Mouse (Mus musculus) embryonic facial prominence, embryonic 12.5 days (tissue): ENCODE measurements around the gene Lrrc58. TPM values are rescaled to one million over a fixed set of nuclear protein-coding genes. Genes with fewer than 3 reads are reported as not detected.
A peak's percentile ranks its signal among the peaks of the same experiment; 100 is the strongest.

Source experiments
- ATAC-seq: fragments of 200-750 bp; cut with Nextera tagmentation; 2 replicates; pipeline ENCODE4 v1.8.0; 2017; ENCODE audit not compliant: insufficient number of reproducible peaks, insufficient read depth, low FRiP score, low TSS enrichment
- H3K27ac ChIP-seq: fragments of 300-500 bp; sonication (generic); 2 replicates; pipeline ENCODE4 v1.5.1; 2016; ENCODE audit warnings: mild to moderate bottlenecking
- H3K27me3 ChIP-seq: fragments of 300-500 bp; sonication (generic); 2 replicates; pipeline ENCODE4 v1.6.1; 2016; ENCODE audit warnings: mild to moderate bottlenecking, moderate library complexity
- H3K36me3 ChIP-seq: fragments of 300-500 bp; sonication (generic); 2 replicates; pipeline ENCODE4 v1.6.1; 2016; ENCODE audit warnings: mild to moderate bottlenecking
- H3K4me1 ChIP-seq: fragments of 300-500 bp; sonication (generic); 2 replicates; pipeline ENCODE4 v1.6.1; 2016
- H3K4me2 ChIP-seq: fragments of 300-500 bp; sonication (generic); replicated peaks from 2 replicates; pipeline ENCODE4 v1.6.1; 2016; ENCODE audit warnings: mild to moderate bottlenecking, moderate library complexity
- H3K4me3 ChIP-seq: fragments of 300-500 bp; sonication (generic); 2 replicates; pipeline ENCODE4 v1.5.1; 2016; ENCODE audit warnings: mild to moderate bottlenecking
- H3K9ac ChIP-seq: fragments of 300-500 bp; sonication (generic); 2 replicates; pipeline ENCODE4 v1.6.1; 2016; ENCODE audit warnings: mild to moderate bottlenecking, moderate library complexity
- H3K9me3 ChIP-seq: fragments of 300-500 bp; sonication (generic); 2 replicates; pipeline ENCODE4 v1.6.1; 2016; ENCODE audit warnings: mild to moderate bottlenecking, moderate library complexity
- WGBS: fragments of 180-500 bp; shearing (Covaris S2); methylation state at CpG from one replicate; pipeline ENCODE4 v1.1.7; 2016; 5-methylcytosine and 5-hydroxymethylcytosine counted together
- polyA plus RNA-seq: library from polyadenylated mRNA; unstranded; fragments of >200 nt; fragmentation: Nextera tagmentation; extraction: Ambion mirVana; gene quantifications from 2 replicates; pipeline ENCODE4 v1.2.1, GENCODE M21; 2016

Lrrc58 gene
- polyA plus RNA-seq, 1 experiment from 2014 or later: 65.7 TPM

- H3K4me3 ChIP-seq: no peak overlapping the region
- no peak for ATAC-seq
- H3K27ac ChIP-seq: no peak overlapping the region
- no peak overlapping the region for H3K9ac ChIP-seq
- no peaks in the 10 kb centered on the region for H3K9me3 ChIP-seq
- H3K4me1 ChIP-seq: peaks cover 11% of the 10 kb centered on the region; the same call in 1 of the 2 replicates
- WGBS: 41% methylated on average over 9 of the region's 9 CpGs
- no peaks in the 10 kb centered on the region for H3K36me3 ChIP-seq
- H3K4me2 ChIP-seq: no peak overlapping the region
- H3K27me3 ChIP-seq: no peaks in the 10 kb centered on the region
Measured at GRCm38 (mm10) chr16:37853279-37853678, 14.9 kb upstream of the Lrrc58 start.

DNA sequence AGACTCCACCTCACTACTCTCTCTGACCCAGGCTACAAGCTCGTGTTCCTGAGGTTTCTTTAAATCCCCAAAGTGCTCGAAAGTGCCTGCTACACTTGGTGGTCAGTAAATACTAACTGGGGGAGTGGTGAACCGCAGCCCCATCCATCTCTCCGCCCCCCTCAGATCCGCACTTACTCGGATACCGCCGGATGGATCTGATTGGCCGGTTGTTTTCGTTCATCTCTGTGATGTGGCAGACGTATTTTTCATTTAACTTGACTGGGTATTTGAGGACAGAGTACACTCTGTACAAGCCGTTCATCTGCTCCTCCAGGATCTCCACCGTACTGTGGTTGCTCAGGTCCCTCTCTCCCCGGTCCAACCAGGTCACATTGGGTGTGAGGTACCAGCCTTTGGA, 14.1 kb upstream of the Lrrc58 start:
- Histone ChIP-seq H3K4me1 (peaks cover 11% of the 10 kb centered on the region; the same call in 1 of the 2 replicates), H3K27ac (no peak overlapping the region), H3K27me3 (no peaks in the 10 kb centered on the region), H3K9ac (no peak overlapping the region), H3K4me3 (no peak overlapping the region), H3K4me2 (peak overlapping the region; percentile 29), H3K36me3 (no peaks in the 10 kb centered on the region), H3K9me3 (no peaks in the 10 kb centered on the region)
- WGBS: 48% methylated on average over 14 of the region's 14 CpGs
- ATAC-seq: peak; percentile 55; the same call in 1 of the 2 replicates

DNA sequence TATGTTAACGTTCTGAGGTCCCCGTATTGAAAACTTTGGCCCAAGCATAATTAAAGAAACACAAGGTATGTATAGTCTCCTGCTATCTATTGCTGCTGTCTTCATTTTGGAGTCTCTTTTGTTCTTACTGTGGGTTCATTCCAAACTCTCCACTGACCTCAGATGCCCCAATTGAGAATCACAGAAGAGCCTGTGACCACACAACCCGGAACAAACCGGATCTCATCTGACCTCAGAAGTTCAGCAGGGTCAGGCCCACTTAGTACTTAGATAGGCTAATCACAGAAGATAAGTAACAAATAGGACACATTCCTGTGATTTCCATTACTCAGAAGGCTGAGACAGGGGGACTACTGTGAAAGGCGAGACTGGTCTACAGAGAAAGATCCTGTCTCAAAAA, 13.6 kb upstream of the Lrrc58 start:
- no peak overlapping the region for H3K27ac ChIP-seq

DNA sequence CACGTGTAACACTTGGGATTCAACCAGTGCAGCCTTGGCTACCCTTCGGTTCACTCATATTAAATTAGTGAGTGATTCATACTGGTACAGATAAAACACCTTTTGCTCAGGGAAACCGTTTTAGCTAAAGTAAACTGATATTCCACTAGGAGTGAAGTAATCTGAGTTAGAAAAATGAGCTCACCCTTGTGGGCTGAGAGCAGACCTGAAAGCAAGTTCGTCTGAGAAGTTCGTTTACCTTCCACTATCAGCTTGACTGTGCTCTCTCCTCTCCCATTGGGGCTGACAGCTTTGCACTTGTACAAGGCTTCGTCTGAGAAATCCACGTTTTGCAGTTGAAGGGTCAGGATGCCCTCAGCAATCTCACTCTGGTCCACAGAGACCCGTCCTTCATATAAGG, 12.6 kb upstream of the Lrrc58 start:
- Histone ChIP-seq H3K9ac (no peak overlapping the region), H3K4me3 (no peak overlapping the region), H3K4me2 (no peak overlapping the region), H3K36me3 (no peaks in the 10 kb centered on the region), H3K4me1 (peaks cover 11% of the 10 kb centered on the region; the same call in 1 of the 2 replicates), H3K27me3 (no peaks in the 10 kb centered on the region), H3K9me3 (no peaks in the 10 kb centered on the region), H3K27ac (no peak overlapping the region)
- ATAC-seq: no peak
- WGBS: 53% methylated on average over 8 of the region's 8 CpGs

More for the DNA sequence above, 13.6 kb upstream of the Lrrc58 start:
- H3K9ac ChIP-seq: no peak overlapping the region
- peak overlapping the region; percentile 29; the same call in 1 of the 2 replicates for H3K4me2 ChIP-seq
- no peak for ATAC-seq
- no peaks in the 10 kb centered on the region for H3K9me3 ChIP-seq
- H3K4me3 ChIP-seq: no peak overlapping the region
- no peaks in the 10 kb centered on the region for H3K27me3 ChIP-seq
- H3K36me3 ChIP-seq: no peaks in the 10 kb centered on the region
- 20% methylated on average over 5 of the region's 5 CpGs for WGBS
- H3K4me1 ChIP-seq: peaks cover 11% of the 10 kb centered on the region; the same call in 1 of the 2 replicates

DNA sequence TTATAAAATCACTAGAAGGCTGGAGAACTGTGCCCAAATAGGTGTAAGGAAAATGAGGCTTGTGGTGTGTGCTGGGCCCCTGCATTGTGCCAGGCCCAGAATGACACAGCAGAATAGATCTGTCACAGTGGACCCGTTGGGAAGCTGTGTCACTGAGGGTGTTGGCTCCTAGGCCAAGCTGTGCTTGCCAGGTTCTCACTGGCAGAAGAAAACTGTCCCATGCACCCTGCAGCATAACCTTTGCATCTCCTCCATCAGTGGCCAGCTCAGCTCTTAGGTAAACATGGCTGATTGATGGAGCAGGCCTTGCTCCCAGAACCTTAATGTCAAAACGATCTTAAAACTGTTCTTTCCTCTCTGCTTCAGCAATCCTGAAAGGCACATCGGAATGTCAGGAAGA, 11.9 kb upstream of the Lrrc58 start:
- Histone ChIP-seq H3K4me3 (no peak overlapping the region), H3K27me3 (no peaks in the 10 kb centered on the region), H3K4me1 (peaks cover 11% of the 10 kb centered on the region; the same call in 1 of the 2 replicates), H3K27ac (no peak overlapping the region), H3K9ac (no peak overlapping the region), H3K4me2 (no peak overlapping the region), H3K36me3 (no peaks in the 10 kb centered on the region), H3K9me3 (no peaks in the 10 kb centered on the region)
- no peak for ATAC-seq
- WGBS: 78% methylated on average over 3 of the region's 3 CpGs

- ATAC-seq: no peak
- H3K9ac ChIP-seq: no peak overlapping the region
- H3K4me2 ChIP-seq: no peak overlapping the region
- no peaks in the 10 kb centered on the region for H3K27me3 ChIP-seq
- no peak overlapping the region for H3K27ac ChIP-seq
- no peak overlapping the region for H3K4me3 ChIP-seq
- H3K4me1 ChIP-seq: peaks cover 7% of the 10 kb centered on the region; the same call in 1 of the 2 replicates
- H3K9me3 ChIP-seq: no peaks in the 10 kb centered on the region
- 82% methylated on average over 8 of the region's 8 CpGs for WGBS
- H3K36me3 ChIP-seq: no peaks in the 10 kb centered on the region
Measured at GRCm38 (mm10) chr16:37857495-37857894, 10.7 kb upstream of the Lrrc58 start.

- Histone ChIP-seq H3K9ac (no peak overlapping the region), H3K4me3 (no peak overlapping the region), H3K4me2 (no peak overlapping the region), H3K27me3 (no peaks in the 10 kb centered on the region), H3K4me1 (no peaks in the 10 kb centered on the region; the same call in 1 of the 2 replicates), H3K36me3 (no peaks in the 10 kb centered on the region), H3K27ac (no peak overlapping the region), H3K9me3 (no peaks in the 10 kb centered on the region)
- 75% methylated on average over 7 of the region's 7 CpGs for WGBS
- ATAC-seq: no peak
Measured at GRCm38 (mm10) chr16:37860213-37860612, 8.0 kb upstream of the Lrrc58 start.

DNA sequence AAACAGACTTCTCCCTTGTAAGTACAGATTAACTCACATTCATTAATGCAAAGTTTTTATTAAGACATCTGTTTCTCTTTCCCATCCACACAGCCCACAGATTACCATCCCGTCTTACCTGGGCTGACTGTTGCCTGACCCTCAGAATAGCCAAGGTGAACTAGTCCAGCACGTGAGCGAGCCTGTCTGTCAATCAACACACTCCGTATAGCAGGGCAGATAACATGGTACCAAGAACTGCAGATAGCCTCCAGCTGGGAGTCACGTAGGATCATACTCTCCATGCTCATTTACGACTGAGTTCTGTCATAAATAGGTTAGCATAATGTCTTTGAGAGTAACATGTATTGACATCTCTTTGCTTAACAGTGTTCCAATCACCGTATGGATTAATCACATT, 7.2 kb upstream of the Lrrc58 start, which contains the start of gene Gm36028:
Gene Gm36028, minus strand, starts transcription at position 118 of the 400 bp plus-strand sequence.
- 81% methylated on average over 7 of the region's 7 CpGs for WGBS
- no peak within 1 kb of the TSS for H3K9ac ChIP-seq
- H3K27ac ChIP-seq: no peak within 1 kb of the TSS
- no peaks in the 10 kb centered on the region for H3K36me3 ChIP-seq
- ATAC-seq: no peak
- H3K9me3 ChIP-seq: no peaks in the 10 kb centered on the region
- H3K4me1 ChIP-seq: no peaks in the 10 kb centered on the region
- no peak within 1 kb of the TSS for H3K4me3 ChIP-seq
- H3K4me2 ChIP-seq: no peak within 1 kb of the TSS
- no peaks in the 10 kb centered on the region for H3K27me3 ChIP-seq

DNA sequence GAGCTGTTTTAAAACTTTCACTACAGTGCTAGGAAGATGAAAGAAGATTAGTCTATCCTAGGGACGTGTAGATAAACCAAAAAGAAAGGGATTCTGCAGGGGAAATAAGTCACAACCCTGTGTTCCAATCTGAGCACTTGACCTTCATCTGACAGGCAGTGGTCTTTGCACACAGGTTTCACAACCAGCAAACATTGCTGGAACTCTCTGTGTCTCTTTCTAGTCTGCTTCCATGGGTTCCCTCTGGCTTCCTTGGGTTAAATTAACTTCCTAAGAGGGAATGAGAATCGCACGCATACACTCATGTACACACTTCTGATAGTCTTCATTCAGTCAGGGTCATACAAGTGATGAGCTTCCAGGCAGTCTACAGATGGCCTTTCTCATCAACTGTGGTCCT, 4.3 kb upstream of the Lrrc58 start:
- H3K4me3 ChIP-seq: no peak overlapping the region
- H3K9me3 ChIP-seq: no peaks in the 10 kb centered on the region
- H3K27me3 ChIP-seq: no peaks in the 10 kb centered on the region
- H3K4me1 ChIP-seq: no peaks in the 10 kb centered on the region
- H3K4me2 ChIP-seq: no peak overlapping the region
- no peak overlapping the region for H3K9ac ChIP-seq
- WGBS: 81% methylated on average over 3 of the region's 3 CpGs
- no peaks in the 10 kb centered on the region for H3K36me3 ChIP-seq
- no peak for ATAC-seq
- H3K27ac ChIP-seq: no peak overlapping the region

DNA sequence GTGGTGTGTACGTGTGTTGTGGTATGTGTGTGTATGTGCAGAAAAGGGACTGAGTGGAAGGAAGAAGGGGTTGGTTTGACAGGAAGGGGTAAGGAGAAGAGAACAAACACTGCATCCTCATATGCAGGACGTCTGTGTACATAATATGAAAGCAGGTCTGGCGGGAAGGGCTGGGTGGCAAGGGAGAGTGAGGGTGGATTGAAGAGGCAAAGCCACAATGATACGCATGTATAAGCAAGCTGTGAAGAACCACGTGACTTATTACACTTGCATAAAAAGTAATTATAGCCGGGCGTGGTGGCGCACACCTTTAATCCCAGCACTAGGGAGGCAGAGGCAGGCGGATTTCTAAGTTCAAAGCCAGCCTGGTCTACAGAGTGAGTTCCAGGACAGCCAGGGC, 2.3 kb upstream of the Lrrc58 start:
- ATAC-seq: no peak
- H3K27me3 ChIP-seq: no peaks in the 10 kb centered on the region
- WGBS: 87% methylated on average over 9 of the region's 9 CpGs

DNA sequence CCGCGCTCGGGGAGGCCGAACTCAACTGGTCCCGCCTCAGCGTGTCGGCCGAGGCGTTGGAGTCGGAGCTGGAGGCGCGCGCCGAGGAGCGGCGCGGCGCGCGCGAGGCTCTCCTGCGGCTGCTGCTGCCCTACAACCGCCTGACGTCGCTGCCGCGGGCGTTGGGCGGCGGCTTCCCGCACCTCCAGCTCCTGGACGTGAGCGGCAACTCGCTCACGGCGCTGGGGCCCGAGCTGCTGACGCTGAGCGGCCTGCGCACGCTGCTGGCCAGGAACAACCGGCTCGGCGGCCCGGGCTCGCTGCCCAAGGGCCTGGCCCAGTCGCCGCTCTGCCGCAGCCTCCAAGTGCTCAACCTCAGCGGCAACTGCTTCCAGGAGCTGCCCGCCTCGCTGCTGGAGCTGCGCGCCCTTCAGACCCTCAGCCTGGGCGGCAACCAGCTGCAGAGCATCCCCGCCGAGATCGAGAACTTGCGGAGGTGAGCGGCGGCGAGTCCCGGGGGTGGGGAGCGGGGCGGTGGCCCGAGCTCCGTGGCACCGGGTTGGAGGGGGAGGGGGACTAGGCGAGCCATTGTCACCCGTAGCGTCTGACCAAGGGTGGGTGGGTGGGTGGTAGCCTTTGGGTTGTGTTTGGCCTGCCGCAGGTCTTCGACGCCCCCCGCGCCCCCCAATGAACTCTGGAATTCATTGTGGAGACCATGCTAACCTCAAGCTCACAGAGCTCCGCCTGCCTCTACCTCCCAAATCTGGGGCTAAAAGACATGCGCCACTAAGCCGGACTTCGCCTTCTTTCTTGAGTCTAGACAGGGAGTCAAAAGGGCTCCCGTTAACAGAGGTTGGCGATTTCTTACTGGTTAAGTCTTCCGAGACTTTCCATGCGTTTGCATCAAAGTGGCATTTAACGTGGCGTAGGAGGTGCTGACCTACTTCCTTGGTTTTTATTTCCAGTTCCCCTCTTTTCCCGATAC, 599 bp downstream of the Lrrc58 start:
- Histone ChIP-seq H3K27ac (peak overlapping the region; percentile 97), H3K9me3 (no peaks in the 10 kb centered on the region), H3K4me2 (peak overlapping the region; percentile 59), H3K36me3 (no peaks in the 10 kb centered on the region), H3K4me1 (peaks cover 17% of the 10 kb centered on the region; the same call in 1 of the 2 replicates), H3K9ac (peak overlapping the region; percentile 99), H3K27me3 (no peaks in the 10 kb centered on the region), H3K4me3 (peak overlapping the region; percentile 99)
- under 1% methylated on average over 79 of the region's 87 CpGs for WGBS
- peak; percentile 73 for ATAC-seq

More for the DNA sequence above, 2.3 kb upstream of the Lrrc58 start:
- Histone ChIP-seq H3K9me3 (no peaks in the 10 kb centered on the region), H3K36me3 (no peaks in the 10 kb centered on the region), H3K9ac (no peak overlapping the region), H3K4me3 (no peak overlapping the region), H3K27ac (no peak overlapping the region), H3K4me2 (no peak overlapping the region), H3K4me1 (peaks cover 11% of the 10 kb centered on the region; the same call in 1 of the 2 replicates)
